ENCODE assay signal across 8 mouse cellular contexts in genomic region chr5:148959068-148959990, GRCm38 (mm10). TPM values are rescaled to one million over a fixed set of nuclear protein-coding genes. Genes with fewer than 3 reads are reported as not detected.
A peak's percentile ranks its signal among the peaks of the same experiment; 100 is the strongest.
DNase-seq lines count a peak whose midpoint lies in the region; ATAC-seq lines count a peak whose summit lies in the region.

No protein-coding gene starts in this region.

- peaks cover 50% of the 10 kb centered on the region for H3K4me1 ChIP-seq in erythroblast, embryonic 14.5 days (ENCODE audit: control insufficient read depth)
- peaks cover 66% of the 10 kb centered on the region for H3K4me1 ChIP-seq in liver, embryonic 15.5 days (replicated peaks)
- peaks cover 15% of the 10 kb centered on the region for H3K4me1 ChIP-seq in neural tube, embryonic 11.5 days (ENCODE audit: control insufficient read depth, insufficient read depth, low read length)

- WGBS in large intestine, adult 2 months: 2% methylated on average over 39 of the region's 39 CpGs
- 3% methylated on average over 39 of the region's 39 CpGs for WGBS in liver, embryonic 15.5 days (ENCODE audit: insufficient replicate concordance)
- 2% methylated on average over 39 of the region's 39 CpGs for WGBS in neural tube, embryonic 11.5 days

- H3K9ac ChIP-seq in liver, embryonic 15.5 days: peak overlapping the region; percentile 45
- peak overlapping the region; percentile 8 for H3K9ac ChIP-seq in neural tube, embryonic 11.5 days (ENCODE audit: low read length)

- H3K36me3 ChIP-seq in erythroblast, embryonic 14.5 days (ENCODE audit: control insufficient read depth): peaks cover 2% of the 10 kb centered on the region
- H3K36me3 ChIP-seq in liver, embryonic 15.5 days (replicated peaks): no peaks in the 10 kb centered on the region
- H3K36me3 ChIP-seq in neural tube, embryonic 11.5 days (ENCODE audit: control insufficient read depth, insufficient read depth, low read length): no peaks in the 10 kb centered on the region

- peak overlapping the region; percentile 60 for H3K4me3 ChIP-seq in erythroblast, embryonic 14.5 days (replicated peaks)
- H3K4me3 ChIP-seq in liver, embryonic 15.5 days (replicated peaks): peak overlapping the region; percentile 58
- H3K4me3 ChIP-seq in neural tube, embryonic 11.5 days (ENCODE audit: low read depth, low read length): peak overlapping the region; percentile 37

- H3K27ac ChIP-seq in liver, embryonic 15.5 days (replicated peaks): peak overlapping the region; percentile 51
- H3K27ac ChIP-seq in neural tube, embryonic 11.5 days (ENCODE audit: low read depth, low read length): 0 out of 2 replicates have a peak overlapping the region, but pooled peaks have one; percentile 23

- intact Hi-C loops in heart, postnatal 36 days (cut with DNase I): no loop called here

- H3K4me2 ChIP-seq in liver, embryonic 15.5 days: peak overlapping the region; percentile 91
- H3K4me2 ChIP-seq in neural tube, embryonic 11.5 days (ENCODE audit: low read depth): peak overlapping the region; percentile 80

- no peaks in the 10 kb centered on the region for H3K9me3 ChIP-seq in erythroblast, embryonic 14.5 days (ENCODE audit: control insufficient read depth, low read length)
- no peaks in the 10 kb centered on the region for H3K9me3 ChIP-seq in liver, embryonic 15.5 days (replicated peaks)
- no peaks in the 10 kb centered on the region for H3K9me3 ChIP-seq in neural tube, embryonic 11.5 days (ENCODE audit: control insufficient read depth, low read length)

- ATAC-seq in CD4-positive, CD25-positive, alpha-beta regulatory T cell, adult 4 months: peak; percentile 95
- ATAC-seq in liver, embryonic 15.5 days (ENCODE audit: insufficient read depth): peak; percentile 71
- peak; percentile 71 for ATAC-seq in neural tube, embryonic 11.5 days (ENCODE audit: insufficient read depth, low FRiP score, low TSS enrichment)

- peaks cover 11% of the 10 kb centered on the region for H3K27me3 ChIP-seq in erythroblast, embryonic 14.5 days (ENCODE audit: control insufficient read depth)
- H3K27me3 ChIP-seq in liver, embryonic 15.5 days: no peaks in the 10 kb centered on the region
- H3K27me3 ChIP-seq in neural tube, embryonic 11.5 days (ENCODE audit: control insufficient read depth, insufficient read depth, low read length): no peaks in the 10 kb centered on the region

- DNase-seq in adrenal gland, postnatal 36 days: peak; percentile 87 to 90
- peak; percentile 40 to 61 for DNase-seq in heart, postnatal 36 days
- peak; percentile 69 for DNase-seq in large intestine, adult 2 months (ENCODE audit: low read depth, low spot score)
- DNase-seq in neural tube, embryonic 11.5 days (ENCODE audit: low spot score): peak; percentile 66
- DNase-seq in testis, postnatal 10 days (ENCODE audit: low spot score): peak; percentile 61

RNA-seq across cellular contexts. Expression of gene Katnal1, which starts 30.2 kb away (rescaled TPM):
- 1 to 10 TPM; 1.5 to 6.1 TPM for polyA plus RNA-seq in CD4-positive, CD25-positive, alpha-beta regulatory T cell, adult 4 months (2017; shearing (Covaris generic))
- total RNA-seq in adrenal gland, postnatal 36 days (2021): 1 to 10 TPM; 6.5 to 9.7 TPM
- polyA plus RNA-seq in erythroblast, embryonic 14.5 days (2012): 1.0 and 1.2 TPM in 2 replicates
- 10 to 100 TPM in 1 of 2 experiments, 1 to 10 TPM in 1; 8.0 to 10.3 TPM for total RNA-seq in heart, postnatal 36 days (2021)
- polyA plus RNA-seq in large intestine, adult 2 months (2012; rRNA removed): 0.93 and 1.2 TPM in 2 replicates
- 8.1 and 9.0 TPM in 2 replicates for polyA plus RNA-seq in liver, embryonic 15.5 days (2015; fragmentation: Nextera tagmentation; extraction: Ambion mirVana)
- 23.4 and 34.1 TPM in 2 replicates for polyA plus RNA-seq in neural tube, embryonic 11.5 days (2014; fragmentation: Nextera tagmentation; extraction: Ambion mirVana)

RNA-seq across cellular contexts. Expression of gene Gm42791, which starts 35.6 kb away (rescaled TPM):
- polyA plus RNA-seq in CD4-positive, CD25-positive, alpha-beta regulatory T cell, adult 4 months (2017; shearing (Covaris generic)): 1 to 10 TPM; 1.3 to 1.4 TPM
- total RNA-seq in adrenal gland, postnatal 36 days (2021): 1 to 10 TPM; 4.2 to 5.7 TPM
- 0.36 and 0.93 TPM in 2 replicates for polyA plus RNA-seq in erythroblast, embryonic 14.5 days (2012)
- total RNA-seq in heart, postnatal 36 days (2021): 1 to 10 TPM; 1.1 to 5.5 TPM
- not detected in 2 replicates for polyA plus RNA-seq in large intestine, adult 2 months (2012; rRNA removed)
- 1.1 TPM in 1 of 2 replicates, not detected in the other for polyA plus RNA-seq in liver, embryonic 15.5 days (2015; fragmentation: Nextera tagmentation; extraction: Ambion mirVana)
- polyA plus RNA-seq in neural tube, embryonic 11.5 days (2014; fragmentation: Nextera tagmentation; extraction: Ambion mirVana): 0.50 and 2.0 TPM in 2 replicates

Comparison
In these comparisons a context has a peak if more than half of its experiments do, and no peak if none do; other contexts are left out.
1. Peak in every context shown above with its lines: DNase-seq, ATAC-seq, H3K4me3 ChIP-seq and H3K27ac ChIP-seq.